Mouse (Mus musculus): ENCODE data around the gene Zfp385a. TPM values are rescaled to one million over a fixed set of nuclear protein-coding genes. Genes with fewer than 3 reads are reported as not detected.

Gene Zfp385a
- polyA plus RNA-seq, 1 experiment from 2014 or later, result 7.5 TPM

- 56% methylated on average over 26 of the region's 26 CpGs for WGBS
Observed at GRCm38 (mm10) chr15:103308876-103309580, 30.9 kb downstream of the Zfp385a start.

GRCm38 (mm10) chr15:103308056-103308875, 31.6 kb downstream of the Zfp385a start:
- Histone ChIP-seq H3K9ac (ENCODE audit: low read length) (peak overlapping the region; percentile 3; the same call in 1 of the 2 replicates), H3K27ac (ENCODE audit: low read length) (no peak overlapping the region)
- ATAC-seq (replicated peaks; ENCODE audit: extremely low read depth, insufficient read depth, low FRiP score), result no peak

More at GRCm38 (mm10) chr15:103308876-103309580, 30.9 kb downstream of the Zfp385a start:
- Histone ChIP-seq H3K4me1 (ENCODE audit: control insufficient read depth, insufficient read depth, low read length) (peaks cover 19% of the 10 kb centered on the region), H3K4me2 (ENCODE audit: low read depth, low read length) (peak overlapping the region; percentile 41; the same call in 1 of the 2 replicates), H3K27me3 (ENCODE audit: control insufficient read depth, insufficient read depth, low read length) (no peaks in the 10 kb centered on the region), H3K36me3 (ENCODE audit: control insufficient read depth, insufficient read depth) (no peaks in the 10 kb centered on the region), H3K9me3 (replicated peaks; ENCODE audit: control insufficient read depth, low read length) (no peaks in the 10 kb centered on the region), H3K9ac (ENCODE audit: low read length) (peak overlapping the region; percentile 3; the same call in 1 of the 2 replicates), H3K4me3 (ENCODE audit: low read length) (0 out of 2 replicates have a peak overlapping the region, but pooled peaks have one; percentile 0), H3K27ac (ENCODE audit: low read length) (no peak overlapping the region)
- ATAC-seq (replicated peaks; ENCODE audit: extremely low read depth, insufficient read depth, low FRiP score), result no peak

GRCm38 (mm10) chr15:103307125-103307524, 32.8 kb downstream of the Zfp385a start:
- Histone ChIP-seq H3K4me1 (ENCODE audit: control insufficient read depth, insufficient read depth, low read length) (peaks cover 22% of the 10 kb centered on the region), H3K4me3 (ENCODE audit: low read length) (no peak overlapping the region), H3K9me3 (replicated peaks; ENCODE audit: control insufficient read depth, low read length) (no peaks in the 10 kb centered on the region), H3K36me3 (ENCODE audit: control insufficient read depth, insufficient read depth) (no peaks in the 10 kb centered on the region), H3K27ac (ENCODE audit: low read length) (0 out of 2 replicates have a peak overlapping the region, but pooled peaks have one; percentile 2), H3K9ac (ENCODE audit: low read length) (peak overlapping the region; percentile 16; the same call in 1 of the 2 replicates), H3K27me3 (ENCODE audit: control insufficient read depth, insufficient read depth, low read length) (no peaks in the 10 kb centered on the region), H3K4me2 (ENCODE audit: low read depth, low read length) (peak overlapping the region; percentile 2; the same call in 1 of the 2 replicates)
- ATAC-seq (replicated peaks; ENCODE audit: extremely low read depth, insufficient read depth, low FRiP score), result no peak
- WGBS, result 2% methylated on average over 7 of the region's 7 CpGs

More at GRCm38 (mm10) chr15:103308056-103308875, 31.6 kb downstream of the Zfp385a start:
- H3K36me3 ChIP-seq (ENCODE audit: control insufficient read depth, insufficient read depth), result no peaks in the 10 kb centered on the region
- H3K9me3 ChIP-seq (replicated peaks; ENCODE audit: control insufficient read depth, low read length), result no peaks in the 10 kb centered on the region
- no peaks in the 10 kb centered on the region for H3K27me3 ChIP-seq (ENCODE audit: control insufficient read depth, insufficient read depth, low read length)
- WGBS, result 37% methylated on average over 28 of the region's 28 CpGs
- H3K4me2 ChIP-seq (ENCODE audit: low read depth, low read length), result peak overlapping the region; percentile 41; the same call in 1 of the 2 replicates
- H3K4me1 ChIP-seq (ENCODE audit: control insufficient read depth, insufficient read depth, low read length), result peaks cover 19% of the 10 kb centered on the region
- 0 out of 2 replicates have a peak overlapping the region, but pooled peaks have one; percentile 0 for H3K4me3 ChIP-seq (ENCODE audit: low read length)

GRCm38 (mm10) chr15:103305792-103306645, 33.9 kb downstream of the Zfp385a start:
- Histone ChIP-seq H3K4me3 (ENCODE audit: low read length) (peak overlapping the region; percentile 67), H3K4me1 (ENCODE audit: control insufficient read depth, insufficient read depth, low read length) (peaks cover 30% of the 10 kb centered on the region), H3K27ac (ENCODE audit: low read length) (peak overlapping the region; percentile 79), H3K27me3 (ENCODE audit: control insufficient read depth, insufficient read depth, low read length) (no peaks in the 10 kb centered on the region), H3K9ac (ENCODE audit: low read length) (peak overlapping the region; percentile 75), H3K9me3 (replicated peaks; ENCODE audit: control insufficient read depth, low read length) (no peaks in the 10 kb centered on the region), H3K4me2 (ENCODE audit: low read depth, low read length) (peak overlapping the region; percentile 92), H3K36me3 (ENCODE audit: control insufficient read depth, insufficient read depth) (no peaks in the 10 kb centered on the region)
- ATAC-seq (replicated peaks; ENCODE audit: extremely low read depth, insufficient read depth, low FRiP score), result no peak
- WGBS, result 37% methylated on average over 8 of the region's 8 CpGs

GRCm38 (mm10) chr15:103305070-103305678, 34.7 kb downstream of the Zfp385a start:
- under 1% methylated on average over 71 of the region's 71 CpGs for WGBS

DNA sequence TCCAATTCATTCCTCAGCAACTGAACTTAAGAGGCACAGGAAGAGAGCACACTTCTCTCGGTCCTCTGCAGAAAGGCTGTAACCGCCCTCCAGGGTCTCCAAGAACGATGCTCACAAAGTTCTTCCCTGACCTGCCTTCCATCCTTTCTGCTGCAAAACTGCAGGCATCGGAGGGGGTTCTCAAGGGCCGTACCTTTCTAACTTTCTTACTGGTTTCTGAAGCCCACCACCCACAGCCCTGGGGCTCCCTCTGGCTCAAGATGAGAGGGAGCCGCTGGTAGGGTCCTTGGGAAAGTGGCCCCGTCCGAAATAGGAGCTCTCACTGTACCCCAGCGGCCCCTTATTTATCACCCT, 35.3 kb downstream of the Zfp385a start:
- whole genome bisulfite sequencing, result 1% methylated on average over 9 of the region's 9 CpGs
- H3K9ac ChIP-seq (ENCODE audit: low read length), result peak overlapping the region; percentile 82
- no peaks in the 10 kb centered on the region for H3K36me3 ChIP-seq (ENCODE audit: control insufficient read depth, insufficient read depth)
- H3K27me3 ChIP-seq (ENCODE audit: control insufficient read depth, insufficient read depth, low read length), result no peaks in the 10 kb centered on the region
- H3K9me3 ChIP-seq (replicated peaks; ENCODE audit: control insufficient read depth, low read length), result no peaks in the 10 kb centered on the region
- peaks cover 44% of the 10 kb centered on the region for H3K4me1 ChIP-seq (ENCODE audit: control insufficient read depth, insufficient read depth, low read length)
- ATAC-seq (replicated peaks; ENCODE audit: extremely low read depth, insufficient read depth, low FRiP score), result 0 out of 2 replicates have a peak, but pooled peaks have one; percentile 3
- H3K4me2 ChIP-seq (ENCODE audit: low read depth, low read length), result peak overlapping the region; percentile 92
- H3K27ac ChIP-seq (ENCODE audit: low read length), result peak overlapping the region; percentile 85
- peak overlapping the region; percentile 67 for H3K4me3 ChIP-seq (ENCODE audit: low read length)

More at GRCm38 (mm10) chr15:103305070-103305678, 34.7 kb downstream of the Zfp385a start:
- Histone ChIP-seq H3K4me2 (ENCODE audit: low read depth, low read length) (peak overlapping the region; percentile 92), H3K4me3 (ENCODE audit: low read length) (peak overlapping the region; percentile 67), H3K27me3 (ENCODE audit: control insufficient read depth, insufficient read depth, low read length) (no peaks in the 10 kb centered on the region), H3K9ac (ENCODE audit: low read length) (peak overlapping the region; percentile 82), H3K9me3 (replicated peaks; ENCODE audit: control insufficient read depth, low read length) (no peaks in the 10 kb centered on the region), H3K4me1 (ENCODE audit: control insufficient read depth, insufficient read depth, low read length) (peaks cover 39% of the 10 kb centered on the region), H3K36me3 (ENCODE audit: control insufficient read depth, insufficient read depth) (no peaks in the 10 kb centered on the region), H3K27ac (ENCODE audit: low read length) (peak overlapping the region; percentile 85)
- ATAC-seq (replicated peaks; ENCODE audit: extremely low read depth, insufficient read depth, low FRiP score), result peak; percentile 96

GRCm38 (mm10) chr15:103303916-103304615, 35.8 kb downstream of the Zfp385a start:
- ATAC-seq (replicated peaks; ENCODE audit: extremely low read depth, insufficient read depth, low FRiP score), result no peak

More at GRCm38 (mm10) chr15:103303916-103304615, 35.8 kb downstream of the Zfp385a start:
- Histone ChIP-seq H3K4me1 (ENCODE audit: control insufficient read depth, insufficient read depth, low read length) (peaks cover 44% of the 10 kb centered on the region), H3K9me3 (replicated peaks; ENCODE audit: control insufficient read depth, low read length) (no peaks in the 10 kb centered on the region), H3K9ac (ENCODE audit: low read length) (peak overlapping the region; percentile 82), H3K4me3 (ENCODE audit: low read length) (peak overlapping the region; percentile 67), H3K36me3 (ENCODE audit: control insufficient read depth, insufficient read depth) (peaks cover 4% of the 10 kb centered on the region; the same call in 1 of the 2 replicates), H3K4me2 (ENCODE audit: low read depth, low read length) (peak overlapping the region; percentile 92), H3K27me3 (ENCODE audit: control insufficient read depth, insufficient read depth, low read length) (no peaks in the 10 kb centered on the region), H3K27ac (ENCODE audit: low read length) (peak overlapping the region; percentile 85)
- 9% methylated on average over 8 of the region's 8 CpGs for WGBS

Data from heart, embryonic 16.5 days (tissue).